Mouse (Mus musculus) heart, postnatal 0 days (tissue): ENCODE data around the gene 4930539E08Rik. TPM values are rescaled to one million over a fixed set of nuclear protein-coding genes. Genes with fewer than 3 reads are reported as not detected.

Experiments
- ATAC-seq: fragments of 200-750 bp; cut with Nextera tagmentation; 2 replicates; pipeline ENCODE4 v1.8.0; 2017; ENCODE audit warnings: low read depth, moderate number of reproducible peaks, moderate library complexity; ENCODE audit not compliant: insufficient read depth
- DNase-seq: peaks from one replicate; pipeline ENCODE4 v3.0.0-alpha.2; 2016; ENCODE audit warnings: low spot score
- H3K27ac ChIP-seq: fragments of 300-500 bp; sonication (generic); 2 replicates; pipeline ENCODE4 v1.5.1; 2014; ENCODE audit warnings: low read depth, mild to moderate bottlenecking
- H3K27me3 ChIP-seq: fragments of 300-500 bp; sonication (generic); 2 replicates; pipeline ENCODE4 v1.6.1; 2014; ENCODE audit warnings: low read length, mixed read lengths; ENCODE audit not compliant: control insufficient read depth, insufficient read depth
- H3K36me3 ChIP-seq: fragments of 300-500 bp; sonication (generic); replicated peaks from 2 replicates; pipeline ENCODE4 v1.6.1; 2014; ENCODE audit warnings: low read length, mixed read lengths; ENCODE audit not compliant: control insufficient read depth, insufficient read depth
- H3K4me1 ChIP-seq: fragments of 300-500 bp; sonication (generic); 2 replicates; pipeline ENCODE4 v1.6.1; 2014; ENCODE audit warnings: antibody characterized with exemption; ENCODE audit not compliant: control insufficient read depth, insufficient read depth
- H3K4me2 ChIP-seq: fragments of 300-500 bp; sonication (generic); 2 replicates; pipeline ENCODE4 v1.6.1; 2014; ENCODE audit warnings: low read depth, mild to moderate bottlenecking, low read length, moderate library complexity
- H3K4me3 ChIP-seq: fragments of 300-500 bp; sonication (generic); 2 replicates; pipeline ENCODE4 v1.5.1; 2014; ENCODE audit warnings: low read depth, low read length
- H3K9ac ChIP-seq: fragments of 300-500 bp; sonication (generic); replicated peaks from 2 replicates; pipeline ENCODE4 v1.6.1; 2014; ENCODE audit warnings: low read depth, low read length, mixed read lengths
- H3K9me3 ChIP-seq: fragments of 300-500 bp; sonication (generic); replicated peaks from 2 replicates; pipeline ENCODE4 v1.6.1; 2016; ENCODE audit warnings: low read length; ENCODE audit not compliant: control insufficient read depth
- CTCF ChIP-seq: IDR thresholded peaks from 2 replicates; pipeline ENCODE4 v1.5.1; 2016; ENCODE audit warnings: antibody characterized with exemption, control low read depth, low read depth
- EP300 ChIP-seq: IDR thresholded peaks from 2 replicates; pipeline ENCODE4 v1.6.1; 2016; ENCODE audit warnings: antibody characterized with exemption, low read depth
- WGBS: fragments of 180-500 bp; shearing (Covaris S2); extraction: QIAGEN DNeasy Blood & Tissue Kit; methylation state at CpG from one replicate; pipeline ENCODE4 v1.1.7; 2014; 5-methylcytosine and 5-hydroxymethylcytosine counted together
- polyA plus RNA-seq: library from polyadenylated mRNA; unstranded; fragments of >200 nt; fragmentation: Nextera tagmentation; extraction: Ambion mirVana; gene quantifications from 2 replicates; pipeline ENCODE4 v1.2.1, GENCODE M21; 2015
- total RNA-seq: library from RNA; depleted of rRNA; stranded (reverse); fragments of >200 nt; gene quantifications from 2 replicates; pipeline ENCODE4 v1.2.3, GENCODE M21; 2014; ENCODE audit warnings: low replicate concordance

4930539E08Rik gene
- total and polyA plus RNA-seq, 2 experiments from 2014 or later, result 0.03 TPM; not detected in 1

DNA sequence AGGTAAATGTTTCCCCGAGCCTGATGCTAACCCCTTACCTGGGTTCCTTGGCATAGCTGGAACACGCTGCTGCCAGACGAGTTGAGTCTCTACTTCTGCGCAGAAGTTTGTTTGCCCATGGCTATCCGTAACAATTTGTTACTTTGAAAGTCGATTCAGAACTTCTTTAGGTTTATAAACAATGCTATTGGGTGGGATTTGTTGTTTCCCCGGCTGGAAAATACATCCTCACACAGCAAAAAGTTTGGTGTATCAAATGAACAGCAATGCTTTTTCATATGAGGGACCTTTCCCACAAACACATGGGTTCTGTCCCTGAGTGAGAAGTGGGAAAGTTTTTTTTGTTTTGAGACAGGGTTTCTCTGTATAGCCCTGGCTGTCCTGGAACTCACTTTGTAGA is 28.6 kb upstream of the 4930539E08Rik start, which contains the start of gene Pxt1:
Gene Pxt1 (minus strand): TSS at position 101 of the 400 bp plus-strand sequence.
- H3K4me3 ChIP-seq, result no peak within 1 kb of the TSS
- H3K4me2 ChIP-seq, result no peak within 1 kb of the TSS
- no peak for ATAC-seq
- 83% methylated on average over 7 of the region's 7 CpGs for WGBS
- no peak within 1 kb of the TSS for H3K27ac ChIP-seq
- no peaks in the 10 kb centered on the region for H3K9me3 ChIP-seq
- H3K4me1 ChIP-seq, result no peaks in the 10 kb centered on the region
- no peaks in the 10 kb centered on the region for H3K27me3 ChIP-seq
- H3K9ac ChIP-seq, result no peak within 1 kb of the TSS
- H3K36me3 ChIP-seq, result no peaks in the 10 kb centered on the region
- TF ChIP-seq CTCF, result no peak
- TF ChIP-seq EP300, result no peak
- no peak for DNase-seq

DNA sequence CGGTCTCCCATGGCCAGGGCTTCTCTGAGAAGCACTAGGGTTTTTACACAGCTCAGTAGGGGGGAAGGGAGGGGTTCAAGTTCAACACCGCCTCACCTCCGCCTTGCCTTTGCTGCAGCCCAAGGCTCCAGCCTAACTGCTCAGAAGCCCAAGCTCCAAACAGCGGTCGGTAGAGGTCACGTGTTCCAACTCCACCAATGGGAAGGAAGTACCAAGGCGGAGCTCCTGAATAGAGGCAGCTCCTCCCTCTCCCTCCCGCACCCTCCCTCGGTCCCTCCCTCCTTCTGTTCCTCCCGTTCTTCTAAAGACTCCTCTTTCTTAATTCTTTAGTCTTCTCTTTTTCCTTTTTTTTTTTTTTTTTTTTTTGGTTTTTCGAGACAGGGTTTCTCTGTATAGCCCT is 27.0 kb upstream of the 4930539E08Rik start:
- Histone ChIP-seq H3K27me3 (no peaks in the 10 kb centered on the region), H3K36me3 (no peaks in the 10 kb centered on the region), H3K27ac (no peak overlapping the region), H3K4me2 (no peak overlapping the region), H3K9ac (no peak overlapping the region), H3K4me3 (no peak overlapping the region), H3K9me3 (no peaks in the 10 kb centered on the region), H3K4me1 (no peaks in the 10 kb centered on the region)
- DNase-seq, result no peak
- no peak for ATAC-seq
- WGBS, result 69% methylated on average over 10 of the region's 11 CpGs
- TF ChIP-seq EP300 (no peak), CTCF (no peak)

DNA sequence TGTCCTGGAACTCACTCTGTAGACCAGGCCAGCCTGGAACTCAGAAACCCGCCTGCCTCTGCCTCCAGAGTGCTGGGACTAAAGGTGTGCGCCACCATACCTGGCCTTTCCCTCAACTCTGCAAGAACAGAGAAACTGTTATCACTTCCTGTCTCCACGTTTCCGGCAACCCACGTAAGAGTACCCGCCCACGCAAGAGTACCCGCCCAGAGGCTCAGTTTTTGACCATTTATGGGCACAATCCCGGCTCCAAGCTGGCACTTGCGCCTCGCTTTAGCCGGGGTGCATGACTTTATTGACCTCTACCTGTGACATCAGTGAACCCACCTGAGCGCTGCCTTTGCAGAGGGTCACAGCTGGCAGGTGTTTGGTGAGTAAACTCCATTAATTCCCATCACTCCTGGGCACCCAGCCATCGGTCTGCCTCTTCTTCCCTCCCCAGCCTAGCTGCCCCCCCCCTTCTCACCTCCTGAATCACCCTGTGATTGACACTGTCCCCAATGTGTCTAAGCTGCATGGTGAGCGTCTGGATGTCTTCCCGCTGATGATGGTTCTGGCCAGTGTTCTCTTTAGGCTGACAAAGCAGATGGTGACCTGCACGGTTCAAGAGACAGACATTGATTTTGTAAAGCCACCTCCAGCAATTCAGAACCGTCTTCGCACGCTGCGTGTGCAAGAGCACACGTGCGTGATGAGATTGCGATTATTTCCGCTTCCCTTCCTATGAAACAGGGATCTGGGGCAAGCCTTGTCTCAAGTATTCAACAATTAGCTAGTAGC is 25.8 kb upstream of the 4930539E08Rik start:
- Histone ChIP-seq H3K27me3 (no peaks in the 10 kb centered on the region), H3K4me2 (no peak overlapping the region), H3K4me3 (no peak overlapping the region), H3K9me3 (no peaks in the 10 kb centered on the region), H3K9ac (no peak overlapping the region), H3K36me3 (no peaks in the 10 kb centered on the region), H3K27ac (no peak overlapping the region), H3K4me1 (no peaks in the 10 kb centered on the region)
- TF ChIP-seq EP300, result no peak
- TF ChIP-seq CTCF, result no peak
- WGBS, result 89% methylated on average over 25 of the region's 25 CpGs
- ATAC-seq (no peak), DNase-seq (no peak)

DNA sequence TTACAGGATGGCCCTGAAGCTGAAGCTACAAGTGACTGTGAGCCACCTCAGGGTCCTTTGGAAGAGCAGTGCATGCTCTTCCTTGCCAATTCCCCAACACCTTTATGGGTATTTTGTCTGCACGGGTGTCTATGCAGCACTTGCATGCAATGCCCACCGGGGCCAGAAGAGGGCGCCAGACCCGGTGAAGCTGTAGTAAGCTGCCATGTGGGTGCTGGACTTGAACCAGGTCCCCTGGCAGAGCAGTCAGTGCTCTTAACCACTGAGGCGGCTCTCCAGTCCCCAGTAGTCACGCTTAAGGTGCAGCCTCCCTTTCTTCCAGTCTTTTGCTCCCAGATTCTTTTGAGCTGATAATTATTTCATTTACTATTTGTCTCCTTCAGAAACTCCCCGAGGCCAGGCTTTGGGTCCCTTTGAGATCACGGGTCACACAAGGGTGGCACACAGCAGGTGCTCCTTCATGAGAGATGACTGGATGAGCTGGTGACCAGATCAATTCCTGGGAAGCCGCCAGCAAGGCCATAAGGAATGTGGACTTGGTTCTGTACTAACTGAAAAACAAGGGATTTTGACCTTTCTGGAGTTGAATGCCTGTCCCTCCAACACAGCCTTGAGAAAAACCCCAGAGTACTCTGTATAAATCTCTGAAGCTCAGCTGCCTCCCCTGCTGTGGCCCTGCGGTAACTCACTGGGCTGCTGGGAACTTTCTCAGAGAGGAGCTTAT is 21.7 kb upstream of the 4930539E08Rik start:
- H3K9me3 ChIP-seq, result no peaks in the 10 kb centered on the region
- DNase-seq (no peak), ATAC-seq (no peak)
- H3K4me3 ChIP-seq, result no peak overlapping the region
- H3K9ac ChIP-seq, result no peak overlapping the region
- H3K27ac ChIP-seq, result no peak overlapping the region
- no peaks in the 10 kb centered on the region for H3K4me1 ChIP-seq
- no peaks in the 10 kb centered on the region for H3K27me3 ChIP-seq
- 79% methylated on average over 10 of the region's 10 CpGs for WGBS
- H3K4me2 ChIP-seq, result no peak overlapping the region
- TF ChIP-seq EP300, result no peak
- peak; percentile 28 for TF ChIP-seq CTCF
- H3K36me3 ChIP-seq, result no peaks in the 10 kb centered on the region

DNA sequence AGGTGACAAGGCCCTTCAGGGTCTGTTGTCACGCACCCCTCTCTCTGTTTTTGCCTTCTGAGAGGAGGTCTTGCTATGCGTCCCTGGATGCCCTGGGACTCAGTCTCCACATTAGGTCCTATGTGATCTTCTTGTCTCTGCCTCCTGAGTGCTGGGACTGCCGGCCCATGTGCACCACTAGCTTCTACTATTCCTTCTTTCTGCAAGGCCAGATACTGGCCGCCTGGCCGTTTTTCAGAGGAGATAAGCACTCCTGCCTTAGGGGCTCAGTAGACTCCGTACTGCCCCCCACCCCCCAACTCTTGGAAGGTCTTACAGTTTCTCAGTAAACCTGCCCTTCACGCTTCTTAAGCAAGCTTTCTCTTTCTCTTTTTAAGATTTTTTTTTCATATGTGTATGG is 21.0 kb upstream of the 4930539E08Rik start:
- DNase-seq (no peak), ATAC-seq (no peak)
- no peaks in the 10 kb centered on the region for H3K36me3 ChIP-seq
- H3K9me3 ChIP-seq, result no peaks in the 10 kb centered on the region
- 75% methylated on average over 7 of the region's 7 CpGs for WGBS
- H3K9ac ChIP-seq, result no peak overlapping the region
- H3K4me2 ChIP-seq, result no peak overlapping the region
- H3K27ac ChIP-seq, result no peak overlapping the region
- no peak overlapping the region for H3K4me3 ChIP-seq
- H3K27me3 ChIP-seq, result no peaks in the 10 kb centered on the region
- H3K4me1 ChIP-seq, result no peaks in the 10 kb centered on the region
- no peak for TF ChIP-seq CTCF
- no peak for TF ChIP-seq EP300
